Mouse (Mus musculus) limb, embryonic 13.5 days (tissue): ENCODE results near the gene Arid3a. TPM values are rescaled to one million over a fixed set of nuclear protein-coding genes. Genes with fewer than 3 reads are reported as not detected.
"Not testable (repeated sequence)": the region's sequence is repeated elsewhere in the genome, so short reads cannot be mapped to it uniquely, and the experiment has no call there.

Experiments
- ATAC-seq: fragments of 200-750 bp; cut with Nextera tagmentation; 2 replicates; pipeline ENCODE4 v1.8.0; 2017; ENCODE audit warnings: low read depth, moderate number of reproducible peaks, moderate TSS enrichment; ENCODE audit not compliant: low FRiP score
- H3K27ac ChIP-seq: fragments of 300-500 bp; sonication (generic); 2 replicates; pipeline ENCODE4 v1.5.1; 2015; ENCODE audit warnings: inconsistent platforms, mild to moderate bottlenecking, moderate library complexity
- H3K27me3 ChIP-seq: fragments of 300-500 bp; sonication (generic); 2 replicates; pipeline ENCODE4 v1.6.1; 2015; ENCODE audit warnings: mild to moderate bottlenecking, inconsistent platforms
- H3K36me3 ChIP-seq: fragments of 300-500 bp; sonication (generic); 2 replicates; pipeline ENCODE4 v1.6.1; 2015; ENCODE audit warnings: inconsistent platforms, mild to moderate bottlenecking, moderate library complexity
- H3K4me1 ChIP-seq: fragments of 300-500 bp; sonication (generic); 2 replicates; pipeline ENCODE4 v1.6.1; 2015; ENCODE audit warnings: inconsistent platforms
- H3K4me2 ChIP-seq: fragments of 300-500 bp; sonication (generic); replicated peaks from 2 replicates; pipeline ENCODE4 v1.6.1; 2015; ENCODE audit warnings: inconsistent platforms, mild to moderate bottlenecking, moderate library complexity
- H3K4me3 ChIP-seq: fragments of 300-500 bp; sonication (generic); 2 replicates; pipeline ENCODE4 v1.5.1; 2015; ENCODE audit warnings: moderate library complexity, mild to moderate bottlenecking, inconsistent platforms
- H3K9ac ChIP-seq: fragments of 300-500 bp; sonication (generic); 2 replicates; pipeline ENCODE4 v1.6.1; 2015; ENCODE audit warnings: mild to moderate bottlenecking, inconsistent platforms
- H3K9me3 ChIP-seq: fragments of 300-500 bp; sonication (generic); 2 replicates; pipeline ENCODE4 v1.6.1; 2016; ENCODE audit warnings: inconsistent platforms
- WGBS: fragments of 180-500 bp; shearing (Covaris S2); methylation state at CpG from one replicate; pipeline ENCODE4 v1.1.7; 2015; 5-methylcytosine and 5-hydroxymethylcytosine counted together
- polyA plus RNA-seq: library from polyadenylated mRNA; unstranded; fragments of >200 nt; fragmentation: Nextera tagmentation; extraction: Ambion mirVana; gene quantifications from 2 replicates; pipeline ENCODE4 v1.2.1, GENCODE M21; 2015

Gene Arid3a
- 5.5 and 6.2 TPM in 2 replicates for polyA plus RNA-seq

DNA sequence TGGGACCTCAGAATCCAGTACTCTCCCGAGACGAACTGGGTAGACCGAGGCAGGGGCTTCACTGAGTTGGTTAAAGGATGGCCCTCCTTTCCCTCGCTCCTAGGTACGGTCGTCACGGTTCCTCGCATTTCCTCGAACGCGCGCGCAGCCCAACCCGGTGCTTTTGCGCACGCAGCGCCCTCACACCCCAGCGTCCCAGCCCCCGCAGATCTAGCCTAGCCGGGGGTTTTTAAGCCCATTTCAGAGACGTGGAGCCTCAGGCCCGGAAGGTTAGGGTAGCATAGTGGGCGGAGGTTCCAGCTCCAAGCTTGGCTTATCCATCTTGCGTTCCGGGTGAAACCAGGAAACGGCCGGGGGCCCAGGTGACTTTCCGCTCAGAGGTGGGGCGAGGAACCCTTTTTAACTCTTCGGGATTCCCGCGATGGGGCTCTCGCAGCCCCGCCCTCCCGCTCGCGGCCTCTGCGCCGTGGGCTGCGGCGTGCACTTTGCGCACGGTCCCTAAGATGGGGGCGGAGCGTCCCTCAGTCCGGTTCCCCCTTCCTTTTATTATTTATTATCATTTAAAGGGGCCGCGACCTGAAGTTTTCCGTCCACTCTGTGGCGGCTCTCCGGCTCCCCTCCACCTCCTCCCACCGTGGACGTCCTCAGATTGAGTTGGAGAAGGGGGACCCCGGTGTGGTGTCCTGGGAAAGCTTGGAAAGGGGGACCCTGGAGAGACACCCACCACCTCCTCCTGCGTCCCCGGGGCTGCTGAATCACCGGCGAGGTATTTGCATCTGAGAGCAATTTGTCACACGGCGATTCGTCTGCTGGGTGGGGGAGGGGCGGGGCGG lies at the start of gene Arid3a:
Gene Arid3a (plus strand): TSS at position 553 of the 833 bp plus-strand sequence.
- H3K4me3 ChIP-seq, result peak within 1 kb of the TSS; percentile 97
- under 1% methylated on average over 63 of the region's 63 CpGs for WGBS
- peak within 1 kb of the TSS; percentile 92 for H3K4me2 ChIP-seq
- peaks cover 4% of the 10 kb centered on the region; the same call in 1 of the 2 replicates for H3K9me3 ChIP-seq
- H3K27ac ChIP-seq, result peak within 1 kb of the TSS; percentile 97
- H3K36me3 ChIP-seq, result peaks cover 14% of the 10 kb centered on the region
- H3K9ac ChIP-seq, result peak within 1 kb of the TSS; percentile 95
- H3K27me3 ChIP-seq, result peaks cover 26% of the 10 kb centered on the region
- H3K4me1 ChIP-seq, result peaks cover 44% of the 10 kb centered on the region
- ATAC-seq, result peak; percentile 74

DNA sequence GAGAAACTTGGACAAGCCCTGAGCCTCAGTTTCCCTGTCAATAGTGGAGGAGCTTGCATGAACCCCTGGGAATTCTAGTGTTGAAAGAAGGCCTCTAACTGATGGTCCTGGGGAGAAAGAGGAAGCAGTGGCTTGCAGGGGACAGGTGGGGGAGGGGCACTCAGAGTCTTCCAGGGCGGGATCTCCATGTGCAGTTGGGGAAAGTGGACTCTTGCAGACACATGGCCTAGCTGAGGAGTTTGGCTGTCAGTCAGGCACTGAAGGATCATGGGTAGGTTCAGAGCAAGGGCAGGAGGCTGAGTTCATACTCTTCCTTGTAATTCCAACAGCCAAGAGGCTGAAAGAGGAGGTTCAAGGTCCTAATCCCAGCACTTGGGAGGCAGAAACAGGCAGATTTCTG lies 49.7 kb upstream of the Arid3a start:
- Histone ChIP-seq H3K27me3 (peaks cover 3% of the 10 kb centered on the region; the same call in 1 of the 2 replicates), H3K36me3 (no peaks in the 10 kb centered on the region), H3K27ac (no peak overlapping the region), H3K4me2 (no peak overlapping the region), H3K4me1 (peaks cover 30% of the 10 kb centered on the region), H3K9ac (no peak overlapping the region), H3K4me3 (no peak overlapping the region), H3K9me3 (no peaks in the 10 kb centered on the region)
- 43% methylated on average over 1 of the region's 1 CpGs for WGBS
- no peak for ATAC-seq

DNA sequence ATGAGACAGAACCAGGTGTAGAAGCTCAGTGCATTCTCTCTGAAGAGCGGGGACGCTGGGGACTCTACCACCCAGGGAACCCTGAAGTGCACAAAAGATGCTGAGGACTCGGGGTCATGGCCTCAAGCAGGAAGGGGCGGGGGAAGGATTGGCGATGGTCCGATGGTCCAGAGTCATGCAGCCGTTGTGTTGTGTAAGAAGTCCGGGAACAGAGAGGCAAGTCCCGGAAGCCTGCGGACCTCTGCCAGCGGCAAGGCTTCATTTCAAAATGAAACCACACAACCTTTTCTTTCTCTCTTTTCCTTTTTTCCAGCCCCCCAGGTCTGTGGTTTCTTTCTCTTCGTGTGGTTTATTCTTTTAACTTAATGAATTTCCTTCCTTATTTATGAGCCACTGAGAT lies 49.1 kb upstream of the Arid3a start:
- H3K4me1 ChIP-seq, result peaks cover 31% of the 10 kb centered on the region
- H3K36me3 ChIP-seq, result no peaks in the 10 kb centered on the region
- no peak overlapping the region for H3K9ac ChIP-seq
- H3K27me3 ChIP-seq, result peaks cover 7% of the 10 kb centered on the region
- no peak for ATAC-seq
- no peak overlapping the region for H3K27ac ChIP-seq
- no peak overlapping the region for H3K4me2 ChIP-seq
- WGBS, result 50% methylated on average over 12 of the region's 12 CpGs
- no peaks in the 10 kb centered on the region for H3K9me3 ChIP-seq
- no peak overlapping the region for H3K4me3 ChIP-seq

DNA sequence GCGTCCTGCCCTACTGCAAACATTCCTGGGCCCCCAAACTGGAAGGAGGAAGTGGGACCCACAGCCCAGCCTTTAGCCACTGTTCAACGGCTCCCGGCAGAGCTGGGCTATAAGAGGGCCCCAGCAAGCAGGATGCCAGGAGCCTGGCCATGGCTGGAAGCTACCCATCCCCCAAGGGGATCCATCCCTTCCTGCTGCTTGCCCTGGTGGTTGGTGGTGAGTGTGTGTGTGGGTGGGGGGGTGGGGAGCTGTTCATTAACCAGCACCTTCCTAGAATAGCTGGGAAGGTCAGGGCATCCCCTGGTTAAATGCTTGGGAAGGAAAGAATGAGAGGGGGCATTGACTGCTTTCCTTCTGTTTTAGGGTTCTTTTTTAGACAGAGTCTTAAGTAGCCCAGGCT lies 47.3 kb upstream of the Arid3a start:
- H3K4me1 ChIP-seq, result peaks cover 32% of the 10 kb centered on the region
- WGBS, result 34% methylated on average over 3 of the region's 3 CpGs
- H3K27ac ChIP-seq, result no peak overlapping the region

DNA sequence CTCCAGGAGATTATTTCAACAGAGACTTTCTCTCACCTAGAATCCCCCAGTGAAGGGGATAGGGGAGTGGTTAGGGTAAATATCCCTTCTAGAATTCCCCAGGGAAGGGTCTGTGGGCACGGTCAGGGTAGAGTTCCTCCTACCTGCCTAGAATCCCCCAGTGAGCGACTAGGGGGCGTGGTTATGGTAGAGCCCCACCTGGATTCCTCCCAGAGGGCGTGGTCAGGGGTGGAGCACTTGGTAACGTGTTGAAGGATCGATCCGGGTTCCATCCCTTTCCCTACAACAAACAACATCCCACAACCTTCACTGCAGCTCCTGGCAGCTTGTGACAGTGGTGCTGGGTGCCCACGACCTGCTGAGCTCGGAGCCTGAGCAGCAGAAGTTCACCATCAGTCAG lies 46.1 kb upstream of the Arid3a start:
- H3K27me3 ChIP-seq, result peaks cover 14% of the 10 kb centered on the region
- H3K4me3 ChIP-seq, result no peak overlapping the region
- no peaks in the 10 kb centered on the region for H3K9me3 ChIP-seq
- no peak for ATAC-seq
- H3K36me3 ChIP-seq, result no peaks in the 10 kb centered on the region
- no peak overlapping the region for H3K27ac ChIP-seq
- WGBS, result 13% methylated on average over 9 of the region's 9 CpGs
- H3K4me1 ChIP-seq, result peaks cover 23% of the 10 kb centered on the region
- H3K4me2 ChIP-seq, result no peak overlapping the region
- no peak overlapping the region for H3K9ac ChIP-seq

More for the DNA sequence above, 47.3 kb upstream of the Arid3a start:
- no peak overlapping the region for H3K4me2 ChIP-seq
- peaks cover 14% of the 10 kb centered on the region for H3K27me3 ChIP-seq
- H3K9ac ChIP-seq, result 0 out of 2 replicates have a peak overlapping the region, but pooled peaks have one; percentile 39
- no peaks in the 10 kb centered on the region for H3K36me3 ChIP-seq
- ATAC-seq, result no peak
- H3K9me3 ChIP-seq, result no peaks in the 10 kb centered on the region
- H3K4me3 ChIP-seq, result no peak overlapping the region

DNA sequence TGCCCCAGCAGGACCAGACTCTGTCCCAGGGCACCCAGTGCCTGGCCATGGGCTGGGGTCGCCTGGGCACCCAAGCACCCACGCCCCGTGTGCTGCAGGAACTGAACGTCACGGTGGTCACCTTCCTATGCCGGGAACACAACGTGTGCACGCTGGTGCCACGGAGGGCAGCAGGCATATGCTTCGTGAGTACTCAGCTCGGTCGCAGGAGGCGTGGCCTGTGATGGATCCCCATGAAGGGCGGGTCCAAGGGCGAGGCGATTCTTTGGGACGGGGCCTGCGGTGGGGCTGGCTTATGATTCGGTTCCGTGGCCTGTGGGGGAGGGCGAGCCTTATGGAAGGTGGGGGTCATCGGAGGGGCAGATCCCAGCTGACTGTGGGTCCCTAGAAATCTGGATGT lies 44.9 kb upstream of the Arid3a start:
- Histone ChIP-seq H3K27ac (no peak overlapping the region), H3K4me3 (peak overlapping the region; percentile 24), H3K9me3 (no peaks in the 10 kb centered on the region), H3K9ac (peak overlapping the region; percentile 36; the same call in 1 of the 2 replicates), H3K36me3 (no peaks in the 10 kb centered on the region), H3K4me1 (peaks cover 23% of the 10 kb centered on the region), H3K27me3 (peaks cover 14% of the 10 kb centered on the region), H3K4me2 (peak overlapping the region; percentile 57)
- 6% methylated on average over 22 of the region's 22 CpGs for WGBS
- peak; percentile 9; the same call in 1 of the 2 replicates for ATAC-seq

DNA sequence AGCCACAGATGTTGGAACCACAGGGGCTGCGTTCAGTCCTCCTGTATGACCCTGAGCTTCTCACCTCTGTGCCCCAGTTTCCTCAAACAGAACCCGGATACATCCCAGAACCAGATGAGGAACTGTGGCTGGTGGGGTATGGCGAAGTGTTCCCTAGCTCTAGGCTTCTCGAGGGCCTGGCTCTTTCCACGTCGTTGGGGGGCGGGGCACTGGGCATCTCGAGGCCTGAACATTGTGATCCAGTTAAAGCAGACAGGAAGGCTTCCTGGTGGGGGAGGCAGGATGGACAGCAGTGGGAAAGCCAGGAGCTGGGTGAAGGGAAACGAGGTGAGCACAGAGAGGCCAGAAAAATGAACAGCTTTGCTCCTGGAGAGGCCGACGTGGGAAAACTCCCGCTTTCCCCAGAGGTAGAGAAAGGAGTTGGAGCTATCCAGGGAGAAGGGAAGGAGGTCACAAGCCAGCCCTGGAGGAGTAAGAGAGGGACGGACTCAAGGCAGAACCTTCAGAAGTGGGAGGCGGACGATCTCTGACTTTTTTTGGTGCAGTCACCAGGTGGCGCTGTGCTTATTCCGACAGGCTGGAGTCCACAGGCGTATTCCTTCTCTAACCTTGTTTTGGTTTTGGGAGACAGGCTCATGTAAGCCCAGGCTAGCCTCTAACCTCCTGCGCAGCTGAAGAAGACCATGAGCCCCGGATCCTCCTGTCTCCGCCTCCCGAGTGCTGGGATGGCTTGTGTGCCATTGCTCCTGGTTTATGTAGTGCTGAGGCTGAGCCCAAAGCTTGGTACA lies 43.4 kb upstream of the Arid3a start:
- no peak overlapping the region for H3K27ac ChIP-seq
- H3K4me1 ChIP-seq, result peaks cover 23% of the 10 kb centered on the region
- H3K36me3 ChIP-seq, result no peaks in the 10 kb centered on the region
- H3K9me3 ChIP-seq, result no peaks in the 10 kb centered on the region
- H3K9ac ChIP-seq, result no peak overlapping the region
- 13% methylated on average over 22 of the region's 22 CpGs for WGBS
- peaks cover 14% of the 10 kb centered on the region for H3K27me3 ChIP-seq
- 0 out of 2 replicates have a peak, but pooled peaks have one; percentile 16 for ATAC-seq
- 0 out of 2 replicates have a peak overlapping the region, but pooled peaks have one; percentile 8 for H3K4me3 ChIP-seq
- H3K4me2 ChIP-seq, result peak overlapping the region; percentile 14; the same call in 1 of the 2 replicates

DNA sequence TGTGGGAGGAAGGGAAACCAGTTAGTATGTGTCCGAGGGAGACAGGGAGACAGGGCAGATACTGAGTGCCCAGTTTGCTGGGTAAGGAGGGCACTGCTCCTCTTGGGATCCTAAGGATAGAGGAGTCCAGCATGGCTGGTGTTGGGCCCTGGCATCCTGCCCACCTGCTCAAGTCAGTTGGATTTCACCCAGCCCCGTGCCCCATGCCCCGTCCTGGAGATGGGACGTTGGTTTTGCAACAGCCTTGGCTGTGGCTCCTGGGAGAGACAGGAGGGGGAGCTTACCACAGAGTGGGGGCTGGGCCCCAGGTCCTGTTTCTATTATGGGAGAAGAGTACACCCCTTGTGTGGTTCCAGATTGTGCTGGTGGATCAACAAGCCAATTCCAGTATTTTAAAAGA lies 42.4 kb upstream of the Arid3a start:
- peaks cover 14% of the 10 kb centered on the region for H3K27me3 ChIP-seq
- no peak overlapping the region for H3K4me3 ChIP-seq
- H3K27ac ChIP-seq, result no peak overlapping the region
- H3K36me3 ChIP-seq, result no peaks in the 10 kb centered on the region
- H3K9ac ChIP-seq, result no peak overlapping the region
- peaks cover 23% of the 10 kb centered on the region for H3K4me1 ChIP-seq
- ATAC-seq, result no peak
- no peak overlapping the region for H3K4me2 ChIP-seq
- 75% methylated on average over 4 of the region's 4 CpGs for WGBS
- no peaks in the 10 kb centered on the region for H3K9me3 ChIP-seq

DNA sequence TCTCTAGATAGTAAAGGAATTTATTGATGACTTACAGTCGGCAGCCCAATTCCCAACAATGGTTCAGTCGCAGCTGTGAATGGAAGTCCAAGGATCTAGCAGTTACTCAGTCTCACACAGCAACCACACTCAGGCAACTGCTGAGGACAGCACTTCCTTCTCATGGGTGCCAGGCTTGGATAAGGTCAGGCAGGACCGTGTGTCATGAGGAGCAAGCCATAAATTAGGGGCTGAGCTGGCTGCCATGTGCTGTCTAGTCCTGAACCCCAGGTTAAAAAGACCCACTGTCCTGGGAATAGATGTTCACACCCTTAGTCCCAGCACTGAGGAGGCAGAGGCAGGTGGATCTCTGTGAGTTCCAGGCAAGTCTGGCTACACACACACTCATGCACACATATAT lies 41.9 kb upstream of the Arid3a start:
- H3K27me3 ChIP-seq, result peaks cover 14% of the 10 kb centered on the region
- not testable (repeated sequence) for H3K27ac ChIP-seq, H3K9me3 ChIP-seq, H3K4me3 ChIP-seq, ATAC-seq, H3K4me2 ChIP-seq, H3K9ac ChIP-seq, H3K36me3 ChIP-seq
- H3K4me1 ChIP-seq, result peaks cover 23% of the 10 kb centered on the region
- WGBS, result 69% methylated on average over 3 of the region's 3 CpGs

DNA sequence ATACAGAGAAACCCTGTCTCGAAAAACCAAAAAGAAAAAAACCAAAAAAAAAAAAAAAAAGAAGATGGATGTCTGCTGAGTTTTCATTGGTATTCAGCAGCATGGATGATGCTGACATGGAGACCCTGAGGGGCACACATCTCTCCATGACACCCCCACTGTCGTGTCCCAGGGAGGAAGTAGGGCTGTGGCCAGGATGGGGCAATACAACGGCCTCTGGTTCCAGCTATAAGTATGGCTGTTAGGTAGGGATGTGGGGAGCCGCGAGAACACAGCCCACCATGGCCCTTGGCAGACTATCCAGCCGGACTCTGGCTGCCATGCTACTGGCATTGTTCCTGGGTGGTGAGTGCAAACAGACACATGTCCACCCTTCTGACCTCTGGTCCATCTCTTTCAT lies 40.8 kb upstream of the Arid3a start, which contains the start of gene Elane:
Gene Elane (plus strand): TSS at position 194 of the 400 bp plus-strand sequence.
- no peak for ATAC-seq
- H3K4me3 ChIP-seq, result no peak within 1 kb of the TSS
- H3K27me3 ChIP-seq, result peaks cover 14% of the 10 kb centered on the region
- no peak within 1 kb of the TSS for H3K27ac ChIP-seq
- no peaks in the 10 kb centered on the region for H3K36me3 ChIP-seq
- H3K9me3 ChIP-seq, result no peaks in the 10 kb centered on the region
- H3K4me1 ChIP-seq, result peaks cover 19% of the 10 kb centered on the region
- no peak within 1 kb of the TSS for H3K4me2 ChIP-seq
- 82% methylated on average over 6 of the region's 6 CpGs for WGBS
- no peak within 1 kb of the TSS for H3K9ac ChIP-seq

DNA sequence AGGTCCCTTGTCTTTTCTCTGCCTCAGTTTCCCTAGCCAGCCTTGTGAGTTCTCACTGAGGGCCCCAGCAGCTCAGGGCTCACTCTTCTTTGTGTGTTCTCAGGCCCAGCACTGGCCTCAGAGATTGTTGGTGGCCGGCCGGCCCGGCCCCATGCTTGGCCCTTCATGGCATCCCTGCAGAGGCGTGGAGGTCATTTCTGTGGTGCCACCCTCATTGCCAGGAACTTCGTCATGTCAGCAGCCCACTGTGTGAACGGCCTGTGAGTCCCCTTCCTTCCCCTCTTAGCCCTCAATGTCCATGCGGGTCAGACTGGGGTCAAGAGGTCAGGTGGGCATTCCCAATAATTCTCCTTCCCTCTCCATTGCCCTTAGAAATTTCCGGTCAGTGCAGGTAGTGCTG lies 40.2 kb upstream of the Arid3a start:
- Histone ChIP-seq H3K9ac (no peak overlapping the region), H3K27ac (no peak overlapping the region), H3K36me3 (no peaks in the 10 kb centered on the region), H3K4me1 (peaks cover 19% of the 10 kb centered on the region), H3K27me3 (peaks cover 11% of the 10 kb centered on the region), H3K4me2 (no peak overlapping the region), H3K4me3 (no peak overlapping the region), H3K9me3 (no peaks in the 10 kb centered on the region)
- WGBS, result 80% methylated on average over 8 of the region's 8 CpGs
- ATAC-seq, result no peak

DNA sequence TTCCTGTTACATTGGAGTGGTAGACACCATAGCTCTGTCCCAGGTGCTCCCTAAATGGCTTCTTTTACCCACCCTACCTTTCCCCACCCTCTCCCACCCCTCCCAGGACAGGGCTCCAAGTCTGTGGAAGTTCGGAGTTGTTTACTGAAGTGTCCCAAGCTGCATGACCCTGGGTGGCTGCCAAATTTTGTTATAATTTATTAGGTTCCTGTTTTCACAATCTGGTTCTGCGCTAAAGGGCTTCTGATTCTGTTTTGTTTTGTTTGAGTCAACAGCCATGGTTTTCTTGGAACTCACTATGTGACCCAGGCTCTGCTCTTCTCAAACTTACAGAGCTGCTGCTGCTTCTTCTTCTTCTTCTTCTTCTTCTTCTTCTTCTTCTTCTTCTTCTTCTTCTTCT lies 37.5 kb upstream of the Arid3a start:
- Histone ChIP-seq H3K27me3 (no peaks in the 10 kb centered on the region), H3K9ac (no peak overlapping the region), H3K4me1 (no peaks in the 10 kb centered on the region), H3K9me3 (no peaks in the 10 kb centered on the region), H3K4me2 (no peak overlapping the region), H3K4me3 (no peak overlapping the region), H3K36me3 (peaks cover 4% of the 10 kb centered on the region), H3K27ac (no peak overlapping the region)
- no peak for ATAC-seq
- 63% methylated on average over 2 of the region's 2 CpGs for WGBS
